Mouse (Mus musculus) limb, embryonic 12.5 days (tissue): ENCODE data around the gene Olfr553. TPM values are rescaled to one million over a fixed set of nuclear protein-coding genes. Genes with fewer than 3 reads are reported as not detected.

Source experiments
- ATAC-seq: fragments of 200-750 bp; cut with Nextera tagmentation; 2 replicates; pipeline ENCODE4 v1.8.0; 2017; ENCODE audit warnings: low read depth, moderate TSS enrichment; ENCODE audit not compliant: insufficient number of reproducible peaks, insufficient read depth, low FRiP score, low TSS enrichment
- H3K27ac ChIP-seq: fragments of 300-500 bp; sonication (generic); 2 replicates; pipeline ENCODE4 v1.5.1; 2016; ENCODE audit warnings: mild to moderate bottlenecking, moderate library complexity
- H3K27me3 ChIP-seq: fragments of 300-500 bp; sonication (generic); 2 replicates; pipeline ENCODE4 v1.6.1; 2016; ENCODE audit warnings: mild to moderate bottlenecking, moderate library complexity
- H3K36me3 ChIP-seq: fragments of 300-500 bp; sonication (generic); 2 replicates; pipeline ENCODE4 v1.6.1; 2016; ENCODE audit warnings: mild to moderate bottlenecking, moderate library complexity
- H3K4me1 ChIP-seq: fragments of 300-500 bp; sonication (generic); replicated peaks from 2 replicates; pipeline ENCODE4 v1.6.1; 2016
- H3K4me2 ChIP-seq: fragments of 300-500 bp; sonication (generic); 2 replicates; pipeline ENCODE4 v1.6.1; 2016; ENCODE audit warnings: mild to moderate bottlenecking, moderate library complexity
- H3K4me3 ChIP-seq: fragments of 300-500 bp; sonication (generic); replicated peaks from 2 replicates; pipeline ENCODE4 v1.5.1; 2016; ENCODE audit warnings: mild to moderate bottlenecking
- H3K9ac ChIP-seq: fragments of 300-500 bp; sonication (generic); replicated peaks from 2 replicates; pipeline ENCODE4 v1.6.1; 2016; ENCODE audit warnings: mild to moderate bottlenecking, moderate library complexity
- H3K9me3 ChIP-seq: fragments of 300-500 bp; sonication (generic); 2 replicates; pipeline ENCODE4 v1.6.1; 2016; ENCODE audit warnings: mild to moderate bottlenecking, moderate library complexity
- WGBS: fragments of 180-500 bp; shearing (Covaris S2); methylation state at CpG from one replicate; pipeline ENCODE4 v1.1.7; 2016; 5-methylcytosine and 5-hydroxymethylcytosine counted together
- polyA plus RNA-seq: library from polyadenylated mRNA; unstranded; fragments of >200 nt; fragmentation: Nextera tagmentation; extraction: Ambion mirVana; gene quantifications from 2 replicates; pipeline ENCODE4 v1.2.1, GENCODE M21; 2016

Olfr553 gene
- polyA plus RNA-seq, 1 experiment from 2014 or later = not detected

DNA sequence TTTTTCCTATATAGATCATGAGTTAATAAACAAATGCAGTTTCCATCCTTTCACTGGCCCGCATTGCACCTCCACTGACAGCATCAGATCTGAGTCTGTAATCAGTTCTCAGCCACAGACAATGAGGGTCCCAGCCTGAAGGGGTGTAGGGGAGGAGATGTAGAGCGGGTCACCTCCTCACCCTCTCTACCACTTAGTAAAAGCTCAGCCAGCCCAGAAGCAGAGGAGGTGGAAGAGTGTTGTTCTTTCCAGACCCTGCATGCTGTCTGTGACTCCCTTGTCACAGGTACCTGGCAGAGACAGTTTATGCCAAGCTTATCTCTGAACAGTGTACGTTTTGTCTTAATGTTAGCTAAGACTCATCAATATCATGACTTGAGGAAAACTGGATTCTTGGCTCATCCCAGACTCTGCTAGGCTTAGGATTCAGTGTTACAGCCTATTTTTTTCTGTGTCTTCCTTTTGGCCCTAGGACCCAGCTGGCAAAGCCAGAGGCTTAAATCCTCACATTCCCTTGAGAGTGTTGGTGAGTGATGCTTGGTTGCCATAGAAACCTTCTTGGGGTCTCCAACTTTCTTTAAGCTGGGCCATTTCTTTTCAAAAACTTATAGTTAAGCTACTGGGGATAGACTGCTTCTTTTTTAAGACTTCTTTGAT lies 44.7 kb downstream of the Olfr553 start:
- WGBS = 83% methylated on average over 3 of the region's 3 CpGs
- Histone ChIP-seq H3K4me1 (no peaks in the 10 kb centered on the region), H3K27ac (no peak overlapping the region), H3K36me3 (no peaks in the 10 kb centered on the region), H3K4me3 (no peak overlapping the region), H3K9me3 (no peaks in the 10 kb centered on the region), H3K4me2 (no peak overlapping the region), H3K27me3 (no peaks in the 10 kb centered on the region), H3K9ac (no peak overlapping the region)
- no peak for ATAC-seq

DNA sequence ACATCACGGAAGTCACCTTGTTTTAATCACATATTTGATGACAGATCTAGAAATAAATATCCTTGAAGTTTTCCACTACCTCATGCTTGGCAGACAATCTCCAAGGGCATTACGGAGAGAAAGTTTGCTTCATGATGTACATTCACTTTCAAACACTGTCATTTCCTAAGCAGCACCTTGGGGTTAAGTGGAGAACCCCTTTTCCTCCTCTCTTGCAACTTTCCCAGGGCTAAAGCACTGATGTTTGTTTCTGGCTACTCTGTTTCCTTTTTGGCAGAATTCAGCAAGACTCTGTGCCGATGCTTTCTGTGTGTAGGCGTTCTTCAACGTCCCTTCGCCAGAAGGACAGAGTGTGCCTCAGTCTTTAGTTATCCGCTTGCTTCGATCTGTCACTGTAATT lies 46.9 kb downstream of the Olfr553 start, which contains the start of gene Olfr550:
TSS of gene Olfr550 (plus strand) at position 301 of the 400 bp plus-strand sequence.
- Histone ChIP-seq H3K27me3 (no peaks in the 10 kb centered on the region), H3K4me1 (no peaks in the 10 kb centered on the region), H3K36me3 (no peaks in the 10 kb centered on the region), H3K9me3 (no peaks in the 10 kb centered on the region), H3K4me3 (no peak within 1 kb of the TSS), H3K4me2 (no peak within 1 kb of the TSS), H3K9ac (no peak within 1 kb of the TSS), H3K27ac (no peak within 1 kb of the TSS)
- no peak for ATAC-seq
- WGBS = 93% methylated on average over 8 of the region's 8 CpGs

DNA sequence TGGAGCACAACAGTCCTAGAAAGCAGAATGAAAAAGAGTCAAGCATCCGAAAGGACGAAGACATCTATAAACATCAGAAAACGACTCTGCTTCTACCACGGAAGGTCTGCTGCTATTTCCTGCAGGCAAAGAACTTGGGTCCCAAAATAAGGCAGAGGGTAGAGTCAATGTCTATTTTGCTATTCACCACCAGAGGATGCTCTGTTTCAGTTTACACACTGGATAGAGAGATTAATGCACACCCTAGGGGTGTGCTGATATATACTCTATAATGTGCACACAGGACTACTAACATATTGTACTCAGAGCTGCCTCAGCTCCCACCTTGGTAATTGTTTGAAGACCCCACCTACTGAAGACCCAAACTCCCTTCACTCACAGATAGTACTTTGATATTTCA lies 51.8 kb downstream of the Olfr553 start:
- ATAC-seq = no peak
- H3K36me3 ChIP-seq = no peaks in the 10 kb centered on the region
- 92% methylated on average over 4 of the region's 4 CpGs for WGBS
- 0 out of 2 replicates have a peak, but pooled peaks cover 8% of the 10 kb centered on the region for H3K4me1 ChIP-seq
- no peak overlapping the region for H3K4me3 ChIP-seq
- H3K27ac ChIP-seq = no peak overlapping the region
- H3K4me2 ChIP-seq = no peak overlapping the region
- H3K9ac ChIP-seq = no peak overlapping the region
- no peaks in the 10 kb centered on the region for H3K27me3 ChIP-seq
- no peaks in the 10 kb centered on the region for H3K9me3 ChIP-seq

DNA sequence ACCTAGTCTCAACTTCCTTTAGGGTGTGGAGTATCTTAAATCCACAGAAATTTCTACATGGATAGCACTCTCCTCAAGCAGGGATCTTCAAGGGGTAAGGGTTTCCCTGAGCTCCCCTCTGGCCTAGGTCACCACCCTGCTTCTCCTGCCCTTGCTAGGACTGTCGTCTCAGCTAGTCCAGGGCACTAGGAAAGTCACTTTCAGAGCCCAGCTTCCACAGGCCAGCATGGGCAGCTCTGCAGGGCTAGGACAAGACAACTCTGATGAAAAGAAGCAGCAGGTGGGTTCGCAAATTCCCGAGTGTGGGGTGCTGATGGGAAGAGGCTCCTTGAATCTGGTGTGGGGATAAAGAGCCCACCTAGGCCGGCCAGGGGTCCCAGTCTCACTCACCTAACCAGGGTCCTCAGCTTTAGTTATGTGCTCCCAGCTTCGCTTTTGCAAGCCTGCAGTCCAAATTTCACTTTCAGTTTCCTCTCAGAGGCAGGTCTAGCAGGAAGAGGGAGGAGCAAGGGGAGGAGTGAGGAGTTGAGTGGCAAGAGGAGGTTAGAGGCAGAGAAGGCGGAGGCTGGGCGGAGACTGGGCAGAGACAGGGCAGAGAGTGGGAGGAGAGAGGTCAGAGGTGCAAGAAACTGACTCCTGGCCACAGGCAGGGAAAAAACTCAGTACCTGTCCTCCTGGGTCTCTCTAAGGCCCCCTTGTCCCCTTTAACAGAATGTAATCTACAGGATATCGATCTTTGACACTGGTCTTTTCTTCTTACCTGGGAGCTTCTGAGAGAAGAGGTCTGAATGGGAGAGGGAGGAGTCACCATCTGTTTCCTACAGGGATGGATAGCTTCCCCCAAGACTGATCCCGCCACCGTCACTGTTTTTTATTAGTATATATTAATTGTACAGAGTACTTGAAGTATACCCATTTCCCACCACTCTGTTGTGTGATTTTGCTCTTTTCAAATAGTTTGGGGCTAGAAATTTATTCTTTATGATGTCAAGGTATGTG lies 52.7 kb downstream of the Olfr553 start, which contains the start of gene Trim21:
TSS of gene Trim21 (minus strand) at position 488 of the 999 bp plus-strand sequence.
- WGBS = 24% methylated on average over 10 of the region's 10 CpGs

More for the DNA sequence above, 52.7 kb downstream of the Olfr553 start, which contains the start of gene Trim21:
- peak within 1 kb of the TSS; percentile 46 for H3K4me3 ChIP-seq
- H3K27me3 ChIP-seq = no peaks in the 10 kb centered on the region
- H3K36me3 ChIP-seq = no peaks in the 10 kb centered on the region
- peak within 1 kb of the TSS; percentile 63 for H3K4me2 ChIP-seq
- ATAC-seq = peak; percentile 96
- H3K27ac ChIP-seq = no peak within 1 kb of the TSS
- H3K9ac ChIP-seq = peak within 1 kb of the TSS; percentile 56; the same call in 1 of the 2 replicates
- H3K4me1 ChIP-seq = 0 out of 2 replicates have a peak, but pooled peaks cover 8% of the 10 kb centered on the region
- no peaks in the 10 kb centered on the region for H3K9me3 ChIP-seq

Other genes starting within 250 kb of the Olfr553 start
- gene Rrm1, start 176.5 kb downstream of the Olfr553 start, polyA plus RNA-seq = 190 and 192 TPM in 2 replicates
- gene Olfr543, start 136.5 kb downstream of the Olfr553 start, polyA plus RNA-seq = 0.24 and 0.33 TPM in 2 replicates
- not detected in 2 replicates for gene Olfr544, start 129.9 kb downstream of the Olfr553 start, polyA plus RNA-seq
- 0.09 TPM in 1 of 2 replicates, not detected in the other for gene Olfr545, start 118.6 kb downstream of the Olfr553 start, polyA plus RNA-seq
- not detected in 2 replicates for gene Olfr547, start 83.5 kb downstream of the Olfr553 start, polyA plus RNA-seq
- not detected in 2 replicates for gene Olfr548-ps1, start 77.3 kb downstream of the Olfr553 start, polyA plus RNA-seq
- not detected in 2 replicates for gene Olfr549, start 68.3 kb downstream of the Olfr553 start, polyA plus RNA-seq
- 0.44 and 0.59 TPM in 2 replicates for gene Trim21, start 52.7 kb downstream of the Olfr553 start, polyA plus RNA-seq
- not detected in 2 replicates for gene Olfr550, start 46.8 kb downstream of the Olfr553 start, polyA plus RNA-seq
- not detected in 2 replicates for gene Olfr551, start 26.3 kb downstream of the Olfr553 start, polyA plus RNA-seq
- not detected in 2 replicates for gene Olfr552, start 20.4 kb downstream of the Olfr553 start, polyA plus RNA-seq
- gene Olfr554, start 20.2 kb upstream of the Olfr553 start, polyA plus RNA-seq = not detected in 2 replicates
- not detected in 2 replicates for gene Olfr555, start 40.6 kb upstream of the Olfr553 start, polyA plus RNA-seq
- not detected in 2 replicates for gene Olfr556, start 46.7 kb upstream of the Olfr553 start, polyA plus RNA-seq
- 14.9 and 15.0 TPM in 2 replicates for gene Trim68, start 69.1 kb upstream of the Olfr553 start, polyA plus RNA-seq
- not detected in 2 replicates for gene Olfr557, start 77.7 kb upstream of the Olfr553 start, polyA plus RNA-seq
- not detected in 2 replicates for gene Olfr558, start 84.0 kb upstream of the Olfr553 start, polyA plus RNA-seq
- not detected in 2 replicates for gene Olfr33, start 100.9 kb upstream of the Olfr553 start, polyA plus RNA-seq
- gene Olfr559, start 109.3 kb upstream of the Olfr553 start, polyA plus RNA-seq = not detected in 2 replicates
- not detected in 2 replicates for gene Olfr560, start 141.1 kb upstream of the Olfr553 start, polyA plus RNA-seq
- gene Olfr78, start 141.3 kb upstream of the Olfr553 start, polyA plus RNA-seq = not detected in 2 replicates
- not detected in 2 replicates for gene Olfr561, start 153.0 kb upstream of the Olfr553 start, polyA plus RNA-seq
- gene Olfr564, start 185.3 kb upstream of the Olfr553 start, polyA plus RNA-seq = not detected in 2 replicates
- gene Olfr566, start 240.5 kb upstream of the Olfr553 start, polyA plus RNA-seq = not detected in 2 replicates